Mouse (Mus musculus): ENCODE data around the gene Stx6.

The Stx6 gene

DNA sequence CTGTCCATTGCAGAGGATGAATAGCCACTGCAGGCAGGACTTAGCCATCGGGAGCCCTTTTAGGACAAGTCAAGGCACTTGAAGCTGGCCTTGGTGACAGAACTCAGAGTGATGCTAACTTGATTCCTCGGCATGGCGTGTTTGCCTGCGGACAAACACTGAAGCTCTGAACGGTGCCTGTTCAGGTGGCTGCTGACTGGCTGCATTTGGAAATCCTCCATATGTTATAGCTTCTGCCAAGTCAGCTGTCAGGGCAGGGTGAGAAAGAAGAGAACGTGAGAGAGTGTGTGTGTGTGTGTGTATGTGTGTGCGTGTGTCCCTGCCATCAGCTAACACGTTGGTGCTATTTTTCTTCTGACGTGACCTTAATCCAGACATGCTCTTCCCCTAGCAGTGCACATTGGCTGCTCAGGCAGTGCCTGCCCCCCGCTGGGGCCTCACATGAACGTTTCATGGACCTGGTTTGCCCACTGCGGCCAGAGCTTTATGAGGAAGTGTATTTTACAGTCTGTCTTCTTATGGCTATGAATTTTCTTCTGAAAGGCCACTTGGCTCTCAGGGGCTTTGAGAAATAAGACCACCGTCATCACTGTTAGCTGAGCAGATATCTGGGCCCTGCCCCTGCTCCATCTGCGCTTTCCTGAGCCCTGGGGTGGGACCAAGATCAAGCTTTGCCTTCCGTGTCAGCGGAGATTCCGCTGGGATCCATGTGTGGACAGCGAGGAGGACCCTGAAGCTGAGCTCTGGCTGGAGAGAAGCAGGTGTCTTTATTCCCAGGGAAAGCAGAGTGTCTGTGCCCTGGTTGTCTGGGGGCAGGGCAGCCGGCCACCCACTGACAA, 47.5 kb downstream of the Stx6 start:
- no peak for DNase-seq (ENCODE audit: low read depth, low spot score)

GRCm38 (mm10) chr1:155207859-155208258, 49.3 kb downstream of the Stx6 start:
- no peak for DNase-seq (ENCODE audit: low read depth, low spot score)

DNA sequence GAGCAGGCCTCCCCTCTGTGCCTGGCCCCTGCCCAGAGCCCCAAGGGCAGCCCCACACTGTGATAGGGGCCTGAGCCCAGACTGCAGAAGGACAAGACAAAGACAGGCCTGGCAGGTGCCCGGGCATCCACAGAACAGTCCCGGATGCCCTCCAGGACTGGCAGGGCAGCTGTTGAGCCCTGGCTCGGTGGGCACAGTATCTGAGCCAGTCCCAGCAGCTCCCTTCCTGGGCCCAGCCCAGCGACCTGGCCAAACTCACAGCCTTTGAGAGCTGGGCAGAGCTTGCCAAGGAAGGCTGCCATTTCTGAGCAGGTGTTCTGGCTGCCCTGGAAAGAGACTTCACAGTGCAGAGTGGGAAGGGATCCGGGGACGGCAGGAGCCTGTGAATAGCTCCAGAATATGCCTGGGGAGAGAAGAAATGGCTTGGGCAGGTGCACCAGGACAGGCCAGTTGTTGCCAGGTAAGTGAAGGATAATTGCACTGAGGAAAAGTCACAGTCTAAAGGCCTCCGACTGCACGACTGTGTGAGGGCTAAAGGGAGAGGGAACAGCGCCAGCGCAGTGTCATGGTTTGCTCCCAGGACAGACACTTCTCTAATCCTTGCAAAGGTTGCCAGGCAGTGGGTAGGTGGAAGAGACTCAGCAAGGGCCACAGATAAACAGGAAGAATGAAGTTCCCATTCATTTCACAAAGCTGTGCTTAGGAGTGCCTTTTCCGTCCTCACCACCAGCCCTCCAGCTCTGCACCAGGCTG, 51.7 kb downstream of the Stx6 start:
- peak; percentile 84 for DNase-seq (ENCODE audit: low read depth, low spot score)

- DNase-seq (ENCODE audit: low read depth, low spot score), result no peak
Measured at GRCm38 (mm10) chr1:155211017-155211416, 52.5 kb downstream of the Stx6 start.

DNA sequence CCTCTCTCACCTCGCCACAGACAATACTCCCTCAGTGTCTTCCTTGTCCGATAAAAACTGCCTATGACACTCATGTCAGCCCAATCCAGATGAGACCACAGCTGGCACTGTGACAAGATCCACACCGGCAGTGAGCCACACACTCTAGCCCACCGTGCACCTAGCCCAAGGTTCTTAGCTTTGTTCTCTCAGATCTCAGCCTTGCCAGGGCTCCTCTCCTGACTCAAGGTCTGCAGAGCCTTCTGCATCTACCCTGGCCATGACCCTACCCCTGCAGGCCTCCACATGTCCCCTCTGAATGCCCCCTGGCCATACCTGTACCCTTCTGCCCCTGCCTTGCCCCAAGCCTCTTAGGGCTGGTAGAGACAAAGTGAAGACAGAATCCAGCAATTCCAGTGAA, 53.6 kb downstream of the Stx6 start:
- no peak for DNase-seq (ENCODE audit: low read depth, low spot score)

DNA sequence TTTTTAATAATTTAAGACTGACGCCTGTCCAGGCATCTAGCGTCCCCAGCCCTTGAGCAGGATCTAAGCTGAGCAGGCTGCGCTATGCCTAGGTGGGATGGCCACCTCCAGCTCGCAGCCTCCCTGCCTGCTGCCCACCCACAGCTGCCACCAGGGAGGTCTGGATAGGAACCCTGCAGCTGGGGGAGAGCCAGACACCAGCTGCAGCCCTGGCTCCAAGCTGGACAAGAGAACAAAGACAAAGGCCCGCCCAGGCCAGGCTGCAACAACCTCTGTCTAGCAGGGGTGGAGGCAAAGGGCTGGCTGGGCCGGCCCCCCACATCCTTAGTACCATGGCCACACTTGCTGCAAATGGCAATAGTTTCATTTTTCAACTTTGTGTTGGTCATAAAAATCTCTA, 54.0 kb downstream of the Stx6 start:
- no peak for DNase-seq (ENCODE audit: low read depth, low spot score)

GRCm38 (mm10) chr1:155212936-155213774, 54.6 kb downstream of the Stx6 start:
- no peak for DNase-seq (ENCODE audit: low read depth, low spot score)

- DNase-seq (ENCODE audit: low read depth, low spot score), result no peak
Measured at GRCm38 (mm10) chr1:155213912-155214311, 55.4 kb downstream of the Stx6 start.

GRCm38 (mm10) chr1:155215066-155215764, 56.7 kb downstream of the Stx6 start:
- no peak for DNase-seq (ENCODE audit: low read depth, low spot score)

DNA sequence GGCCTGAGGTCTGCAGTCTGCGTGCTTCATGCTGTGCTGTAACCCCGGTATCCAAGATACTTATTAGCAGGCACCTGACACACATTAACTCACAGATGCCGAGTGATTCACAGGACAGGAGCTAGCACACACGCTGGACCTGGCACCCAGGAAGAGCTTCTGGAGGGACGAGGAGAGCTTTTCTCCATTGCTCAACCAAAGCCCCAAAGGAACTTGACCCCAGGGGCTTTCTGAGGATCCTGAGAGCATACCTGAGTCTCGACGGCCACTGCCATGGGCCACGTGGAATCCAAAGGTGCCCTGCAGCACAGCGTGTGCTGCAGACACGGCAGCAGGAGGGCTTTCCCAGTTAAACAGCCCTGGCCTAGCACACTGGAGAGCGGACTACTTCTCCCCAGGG, 57.8 kb downstream of the Stx6 start:
- no peak for DNase-seq (ENCODE audit: low read depth, low spot score)

DNA sequence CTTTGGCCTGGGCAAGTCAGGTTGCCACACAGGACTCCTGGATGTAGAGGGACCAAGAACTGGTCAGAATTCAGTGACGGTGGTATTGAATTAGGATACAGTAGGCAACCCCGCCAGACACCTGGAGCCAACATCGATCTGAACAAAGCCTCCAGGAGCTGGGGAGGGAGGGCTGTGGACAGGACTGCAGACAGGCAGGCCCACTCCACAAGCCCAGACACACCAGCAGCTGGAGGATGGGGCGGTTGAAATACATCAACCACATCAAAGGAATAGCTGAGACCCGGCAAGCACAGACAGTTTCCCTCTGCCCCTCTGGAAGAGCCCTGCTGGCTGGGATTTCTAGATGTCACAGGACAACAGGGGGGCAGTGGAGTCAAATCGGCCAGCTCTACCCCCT, 58.3 kb downstream of the Stx6 start:
- DNase-seq (ENCODE audit: low read depth, low spot score), result no peak

GRCm38 (mm10) chr1:155217865-155218541, 59.5 kb downstream of the Stx6 start:
- peak; percentile 41 for DNase-seq (ENCODE audit: low read depth, low spot score)

DNA sequence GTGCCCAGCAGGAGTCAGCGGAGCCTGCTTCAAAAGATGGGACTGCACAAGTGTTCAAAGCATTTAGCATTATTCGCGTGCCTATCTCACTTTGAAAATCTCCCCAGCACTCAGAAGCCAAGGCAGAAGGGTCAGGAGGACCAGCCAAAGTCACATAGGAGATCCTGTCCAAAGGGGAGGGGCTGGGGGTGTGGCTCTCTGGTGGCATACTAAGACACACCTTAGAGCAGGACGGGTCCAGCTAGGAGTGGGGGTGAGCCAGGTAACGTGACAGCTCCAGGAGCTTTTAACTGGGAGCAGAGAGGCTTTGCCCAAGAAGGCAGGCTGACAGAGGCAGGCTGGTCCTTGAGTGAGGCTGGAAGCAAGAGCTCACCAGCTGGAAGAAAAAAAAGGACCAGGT, 60.4 kb downstream of the Stx6 start:
- no peak for DNase-seq (ENCODE audit: low read depth, low spot score)

DNA sequence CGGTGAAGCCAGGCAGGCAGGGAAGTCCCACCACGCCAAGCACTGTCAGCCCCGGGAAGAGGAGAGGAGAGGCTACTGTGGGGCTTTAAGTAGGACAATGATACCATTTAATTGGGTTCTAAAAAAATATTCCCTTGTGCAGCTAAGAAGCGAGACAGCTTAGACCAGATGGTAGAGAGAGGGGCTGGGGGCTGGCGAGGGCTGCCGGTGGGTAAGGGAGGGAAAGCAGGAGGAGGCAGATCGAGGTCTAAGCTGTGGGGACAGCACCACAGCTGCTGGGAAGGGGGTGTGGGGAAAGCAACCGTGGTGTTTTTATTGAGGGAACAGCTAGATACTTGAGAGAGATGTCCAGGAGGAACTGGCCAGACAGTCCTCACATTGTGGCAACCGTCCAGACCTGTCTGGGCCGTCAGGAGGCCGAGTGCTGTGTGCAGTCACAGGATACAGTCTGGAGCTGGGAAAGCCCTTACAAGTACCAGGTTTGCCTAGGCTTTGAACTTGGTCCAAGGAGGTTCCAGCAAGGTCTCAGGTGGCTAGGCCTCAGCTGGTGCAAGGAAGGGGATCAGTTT, 63.7 kb downstream of the Stx6 start:
- DNase-seq (ENCODE audit: low read depth, low spot score), result peak; percentile 81

DNA sequence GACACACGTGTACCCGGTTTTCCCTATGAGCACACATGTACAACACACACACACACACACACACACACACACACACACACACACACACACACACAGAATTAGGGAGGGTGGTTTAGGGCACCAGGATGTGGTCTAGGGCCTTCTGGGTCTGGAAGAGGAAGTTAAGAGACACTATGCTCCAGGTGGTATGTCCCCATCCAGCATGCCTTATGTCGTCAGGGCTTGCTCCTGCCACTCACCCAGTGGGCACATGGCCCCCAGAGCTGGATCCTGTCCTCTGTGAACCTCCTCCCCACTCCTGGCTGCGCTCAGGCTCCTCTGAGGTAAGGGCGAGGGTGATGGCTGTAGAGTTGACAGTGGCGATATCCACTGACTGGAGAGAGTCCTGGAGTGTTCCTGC, 64.5 kb downstream of the Stx6 start:
- DNase-seq (ENCODE audit: low read depth, low spot score), result no peak

DNA sequence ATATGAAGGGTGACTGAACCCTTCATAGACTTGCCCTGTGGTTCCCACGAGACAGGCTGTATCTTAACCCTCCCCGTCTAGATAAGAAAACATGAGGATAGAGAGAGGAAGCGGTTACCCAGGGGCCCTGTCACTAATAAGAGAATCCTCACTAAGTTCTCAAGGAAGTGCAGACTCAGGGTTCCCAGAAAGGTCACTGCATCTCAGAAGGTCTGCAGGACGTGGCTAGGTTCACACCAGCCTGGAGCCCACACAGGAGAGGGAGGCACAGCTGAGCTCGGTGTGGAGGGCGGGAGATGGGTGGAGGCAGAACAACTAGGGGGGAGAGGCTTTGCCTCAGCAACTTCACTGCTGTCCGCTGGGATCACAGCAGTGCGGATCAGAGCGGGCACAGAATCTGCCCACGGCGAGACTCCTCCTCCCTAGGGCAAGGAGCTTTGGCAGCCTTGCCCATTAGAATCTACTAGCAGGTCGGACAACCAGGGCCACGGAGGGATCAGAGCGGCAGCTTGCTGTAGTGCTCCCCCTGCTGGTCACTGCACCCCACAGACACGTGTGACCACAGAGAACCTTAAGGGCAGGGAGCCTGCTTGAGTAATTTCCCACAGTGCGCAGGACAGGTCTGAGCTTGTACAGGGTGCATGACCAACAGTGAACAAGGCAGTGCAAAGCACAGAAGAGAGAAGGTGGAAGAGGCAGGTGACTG, 65.5 kb downstream of the Stx6 start:
- DNase-seq (ENCODE audit: low read depth, low spot score), result peak; percentile 81

DNA sequence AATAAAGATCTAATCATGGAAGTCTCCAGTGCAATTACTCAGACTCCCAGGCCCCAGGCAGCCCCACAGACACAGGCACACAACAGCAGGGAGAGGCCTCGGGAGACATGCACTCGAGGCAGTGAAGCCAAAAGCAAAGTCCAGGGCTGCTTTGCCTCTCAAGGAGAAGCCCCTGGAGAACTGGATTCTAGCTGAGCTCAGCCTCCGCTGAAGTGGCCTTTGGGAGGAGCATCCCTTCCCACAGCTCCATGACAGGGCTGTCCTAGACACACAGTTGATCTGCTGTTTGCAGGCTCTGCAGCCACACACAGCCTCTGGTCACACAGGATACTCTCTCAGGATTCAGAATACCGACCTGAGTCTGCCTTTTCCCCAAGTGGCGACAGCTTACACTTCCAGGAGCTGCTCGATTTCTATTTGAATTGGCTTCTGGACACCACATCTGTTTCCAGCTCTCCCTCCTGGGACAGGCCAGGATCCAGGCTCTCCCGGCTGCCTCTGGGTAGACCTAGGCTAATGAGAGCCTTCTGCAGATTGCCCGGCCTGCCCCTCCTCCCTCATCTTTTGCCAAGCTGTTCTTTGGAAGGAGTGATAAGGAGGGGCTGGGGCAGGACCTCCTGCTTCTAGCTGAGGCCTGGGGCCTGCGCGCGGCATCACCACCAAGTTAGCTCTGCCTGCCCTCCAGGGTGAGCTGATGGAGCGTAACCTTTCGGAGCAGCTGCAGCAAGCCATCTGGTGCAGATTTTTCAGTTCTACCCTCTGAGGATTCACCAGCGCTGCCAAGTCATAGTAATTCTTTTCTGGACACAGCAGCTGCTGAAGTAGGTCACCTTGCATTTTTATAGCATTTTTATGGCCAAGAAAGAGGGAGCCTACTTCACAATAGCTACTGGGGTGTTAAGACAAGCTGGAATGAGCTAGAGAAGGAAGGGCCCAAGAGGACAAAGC, 71.2 kb downstream of the Stx6 start:
- DNase-seq (ENCODE audit: low read depth, low spot score), result peak; percentile 71

DNA sequence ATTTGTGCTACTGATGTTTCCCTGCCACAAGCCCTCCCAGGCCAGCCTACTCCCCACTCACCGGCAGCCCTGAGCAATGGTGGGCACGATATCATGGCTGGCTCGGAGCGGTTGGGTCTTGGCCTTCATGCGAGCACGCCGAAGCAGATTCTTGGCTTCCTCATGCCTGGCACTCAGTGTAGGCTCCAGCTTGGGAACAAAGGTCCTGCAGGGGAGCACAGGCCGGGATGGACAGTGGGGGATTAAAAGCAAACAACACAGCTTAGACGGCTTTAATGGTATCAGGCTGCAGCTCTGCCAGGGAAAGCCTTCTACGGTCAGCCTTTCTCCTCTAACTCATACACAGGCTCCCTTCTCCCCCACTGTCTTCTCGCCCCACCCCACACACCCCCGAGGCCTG, 73.9 kb downstream of the Stx6 start:
- no peak for DNase-seq (ENCODE audit: low read depth, low spot score)

GRCm38 (mm10) chr1:155232786-155233185, 74.3 kb downstream of the Stx6 start:
- no peak for DNase-seq (ENCODE audit: low read depth, low spot score)
